Mouse (Mus musculus) cerebellum, adult 8-10 months (tissue): ENCODE measurements around the gene Ints3.
A peak's percentile ranks its signal among the peaks of the same experiment; 100 is the strongest.

ENCODE experiments used
- DNase-seq: peaks from one replicate; pipeline ENCODE4 v3.0.0; 2022

The Ints3 gene

DNA sequence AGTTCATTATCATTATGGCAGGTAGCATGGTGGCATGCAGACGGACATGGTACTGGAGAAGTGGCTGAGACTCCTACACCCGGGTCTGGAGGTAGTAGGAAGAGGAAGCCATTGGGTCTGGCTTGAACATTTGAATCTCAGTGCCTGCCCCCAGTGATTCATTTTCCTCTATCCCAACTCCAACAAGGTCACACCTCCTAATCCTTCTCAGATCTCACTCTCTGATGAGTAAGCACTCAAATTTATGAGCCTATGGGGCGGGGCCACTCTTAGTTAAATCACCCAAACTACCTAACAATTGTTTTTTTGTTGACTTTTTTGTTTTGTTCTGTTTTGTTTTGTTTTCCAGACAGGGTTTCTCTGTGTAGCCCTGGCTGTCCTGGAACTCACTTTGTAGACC is 10.6 kb upstream of the Ints3 start:
- DNase-seq, result no peak

DNA sequence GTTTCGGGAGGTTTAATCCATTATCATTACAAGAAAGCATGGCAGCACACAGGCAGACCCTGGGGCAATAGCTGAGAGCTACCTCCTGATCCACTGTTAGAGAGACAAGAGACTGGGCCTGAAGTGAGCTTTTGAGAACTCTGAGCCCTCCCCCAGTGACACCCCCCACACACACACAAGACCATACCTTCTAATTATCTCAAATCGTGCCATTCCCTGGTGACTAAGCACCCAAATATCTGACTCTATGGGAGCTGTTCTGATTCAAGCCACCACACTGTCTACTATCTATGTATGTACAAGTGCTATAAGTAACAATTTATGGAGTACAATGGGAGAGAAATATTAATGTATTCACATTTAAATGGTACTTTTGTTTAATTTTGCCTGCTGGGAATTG is 7.3 kb upstream of the Ints3 start:
- DNase-seq, result no peak

DNA sequence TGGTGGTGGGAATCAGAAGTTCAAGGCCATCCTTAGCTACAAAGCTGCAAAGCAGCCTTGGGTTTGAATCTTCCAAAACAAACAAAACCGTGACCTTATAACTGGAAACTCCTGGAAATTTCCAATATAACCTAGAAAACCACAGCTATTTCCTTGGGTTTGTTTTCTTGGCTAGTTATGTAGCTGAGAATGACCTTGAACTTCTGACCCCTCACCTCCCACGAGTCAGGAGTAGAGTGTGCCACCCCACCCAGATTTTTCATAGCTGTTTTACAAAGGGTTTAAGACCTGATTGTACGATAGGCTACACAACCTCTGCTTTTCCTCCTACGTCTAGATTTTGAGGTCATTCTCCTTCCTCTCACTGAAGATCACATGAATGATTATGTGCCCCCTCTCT is 3.7 kb upstream of the Ints3 start:
- no peak for DNase-seq

DNA sequence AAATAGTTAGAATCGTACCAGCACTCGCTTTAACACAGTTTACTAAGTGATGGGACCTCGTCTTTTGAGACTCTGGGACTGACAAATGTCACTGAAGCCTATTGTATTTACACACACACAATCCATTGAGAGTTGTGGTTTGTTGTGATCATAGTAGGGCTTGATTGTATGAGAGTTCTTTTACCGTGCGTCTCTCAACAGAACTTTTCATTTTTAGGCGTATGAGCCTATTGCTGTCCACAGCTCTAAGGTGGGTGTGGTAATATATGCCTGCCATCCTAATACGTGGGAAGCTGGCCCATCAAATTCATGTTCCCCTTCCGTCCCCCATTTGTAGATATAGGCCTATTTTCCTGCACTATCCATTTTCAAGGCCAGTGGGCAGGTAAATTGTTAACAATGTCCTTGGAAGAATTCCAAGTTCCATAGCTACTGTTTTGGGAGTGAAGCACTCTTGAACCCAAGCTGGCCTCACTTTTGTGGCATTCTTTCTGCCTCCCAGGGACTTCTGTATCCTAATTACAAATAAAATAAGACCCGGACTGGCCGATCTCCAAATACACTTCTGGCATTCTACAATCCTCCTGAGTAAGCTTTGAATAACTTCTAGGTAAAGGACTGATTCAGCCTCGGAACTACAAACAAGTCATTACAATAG is 780 bp upstream of the Ints3 start:
- peak; percentile 20 for DNase-seq

DNA sequence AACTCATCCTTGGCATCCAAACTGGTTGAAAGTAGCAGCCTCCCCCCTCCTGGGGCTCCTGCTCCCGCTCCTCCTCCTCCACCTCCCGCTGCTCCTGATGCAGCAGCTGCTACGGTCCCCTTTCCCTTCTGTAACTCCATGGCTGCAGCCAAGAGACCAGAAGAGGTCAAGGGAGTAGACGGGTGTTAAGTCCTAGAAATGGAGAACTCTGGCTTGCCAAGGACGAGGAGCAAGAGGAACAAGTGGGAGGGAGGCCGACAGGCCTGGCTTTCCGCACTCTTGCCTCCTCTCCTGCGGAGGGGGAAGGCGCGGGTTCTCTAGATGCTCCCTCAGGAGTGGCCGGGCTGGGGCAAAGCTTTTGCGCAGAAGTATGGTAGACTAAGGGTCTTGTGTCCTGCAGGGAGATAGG is 607 bp downstream of the Ints3 start:
- no peak for DNase-seq

DNA sequence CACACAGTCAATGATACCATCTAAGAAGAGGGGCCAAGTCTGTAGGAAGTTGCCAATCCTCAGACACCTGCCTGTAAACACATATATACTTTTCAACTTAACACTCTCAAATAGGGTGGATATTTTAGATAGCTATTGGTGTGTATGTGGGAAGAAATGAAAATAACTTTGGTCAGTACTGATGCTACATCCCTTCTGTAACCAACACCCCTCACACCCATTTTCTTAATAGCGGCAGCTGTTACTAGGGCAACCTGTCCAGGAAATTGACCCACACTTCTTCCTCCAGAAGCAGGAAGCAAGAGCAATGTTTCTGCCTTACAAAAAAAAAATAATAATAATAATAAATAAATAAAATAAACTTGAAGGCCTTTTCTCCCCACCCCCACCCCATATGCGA is 1.1 kb downstream of the Ints3 start:
- no peak for DNase-seq

DNA sequence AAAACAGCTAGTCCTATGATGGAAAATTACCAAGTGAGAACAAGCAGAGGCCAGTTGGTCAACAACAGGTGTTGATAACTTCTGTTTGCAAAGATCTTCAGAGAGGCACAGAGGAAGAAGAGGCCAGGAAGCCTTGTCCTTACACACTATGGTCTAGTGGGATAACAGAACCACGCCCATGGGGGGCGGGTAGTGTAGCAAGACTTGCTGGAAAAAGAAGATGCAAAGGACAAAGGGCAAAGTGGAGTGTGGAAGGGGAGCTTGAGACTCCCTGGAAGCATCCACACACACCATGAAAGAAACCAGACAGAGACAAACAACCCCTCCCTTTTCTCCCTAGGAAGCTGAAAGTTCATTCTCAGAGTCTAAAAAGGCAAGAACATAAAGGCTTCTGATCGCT is 3.8 kb downstream of the Ints3 start:
- DNase-seq, result no peak

DNA sequence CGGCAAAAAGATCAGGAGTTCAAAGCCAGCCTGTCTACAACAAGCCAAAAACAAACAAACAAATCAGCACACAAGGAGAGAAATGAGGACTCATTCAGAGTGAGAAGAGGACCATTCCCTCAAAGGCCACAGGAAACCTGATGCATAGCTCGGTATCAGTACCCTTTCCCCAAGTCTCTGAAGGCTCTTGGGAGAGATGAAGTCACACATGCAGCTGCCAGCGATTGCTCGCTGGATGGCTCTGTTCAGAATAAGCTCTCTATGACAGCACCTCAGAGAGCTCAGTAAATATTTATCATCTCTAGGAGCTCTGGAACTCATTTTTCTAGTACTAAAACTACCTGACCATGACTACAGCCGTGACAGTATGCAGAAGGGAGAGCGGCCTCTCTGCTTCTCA is 5.2 kb downstream of the Ints3 start:
- no peak for DNase-seq

DNA sequence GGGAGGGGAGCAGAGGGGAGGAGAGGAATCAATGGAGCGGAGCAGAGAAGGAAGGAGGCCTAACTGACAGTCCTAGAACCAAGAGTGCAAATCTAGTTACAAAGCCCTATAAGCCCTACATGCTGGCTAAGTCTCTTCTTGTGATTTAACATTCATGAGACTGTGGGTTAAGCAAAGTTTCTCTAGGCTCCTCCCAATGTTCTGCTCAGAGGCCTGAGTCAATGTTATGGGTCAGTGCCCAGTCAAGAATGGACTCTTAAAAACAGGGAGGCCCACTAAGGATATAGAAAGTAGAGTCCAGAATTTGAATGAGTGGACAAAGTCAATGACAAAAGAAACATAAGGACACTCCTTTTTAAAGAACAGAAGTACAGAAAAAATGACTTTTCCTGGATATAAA is 5.8 kb downstream of the Ints3 start:
- no peak for DNase-seq

DNA sequence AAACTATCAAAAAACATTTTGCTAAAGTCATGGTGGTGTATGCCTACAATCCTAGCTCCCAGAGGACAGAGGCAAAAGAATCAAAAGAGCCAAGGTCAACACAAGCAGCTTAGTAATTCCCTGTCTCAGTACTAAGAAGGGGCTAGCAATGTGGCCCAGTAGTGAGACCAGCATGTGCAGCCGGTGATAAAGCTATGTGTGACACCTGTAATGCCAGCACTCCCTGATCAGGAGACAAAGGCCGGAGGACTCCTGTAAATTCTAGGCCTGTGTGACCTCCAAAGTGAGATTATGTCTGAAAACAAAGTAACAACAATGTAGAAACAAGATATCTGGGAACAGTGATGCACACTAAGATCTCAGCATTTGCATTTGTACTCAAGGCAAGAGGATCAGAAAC is 7.9 kb downstream of the Ints3 start:
- DNase-seq, result no peak

DNA sequence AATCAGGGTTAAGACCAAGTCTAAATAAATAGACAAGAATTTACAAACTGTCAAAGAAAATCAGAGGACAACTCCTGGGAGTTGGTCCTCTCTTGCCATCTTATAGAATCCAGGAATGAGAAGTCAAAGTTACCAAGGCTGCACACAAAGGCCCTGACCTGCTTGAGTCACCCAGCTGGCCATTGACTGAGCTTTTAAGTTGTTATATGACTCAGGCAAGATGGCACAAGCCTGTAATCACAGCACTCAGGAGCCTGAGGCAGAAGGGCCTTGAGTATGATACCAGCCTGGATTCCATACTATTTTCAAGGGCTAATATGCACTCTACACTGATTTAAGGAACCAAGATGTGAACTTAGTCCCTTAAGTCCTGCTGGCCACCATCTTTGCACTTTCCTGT is 9.9 kb downstream of the Ints3 start:
- DNase-seq, result no peak

DNA sequence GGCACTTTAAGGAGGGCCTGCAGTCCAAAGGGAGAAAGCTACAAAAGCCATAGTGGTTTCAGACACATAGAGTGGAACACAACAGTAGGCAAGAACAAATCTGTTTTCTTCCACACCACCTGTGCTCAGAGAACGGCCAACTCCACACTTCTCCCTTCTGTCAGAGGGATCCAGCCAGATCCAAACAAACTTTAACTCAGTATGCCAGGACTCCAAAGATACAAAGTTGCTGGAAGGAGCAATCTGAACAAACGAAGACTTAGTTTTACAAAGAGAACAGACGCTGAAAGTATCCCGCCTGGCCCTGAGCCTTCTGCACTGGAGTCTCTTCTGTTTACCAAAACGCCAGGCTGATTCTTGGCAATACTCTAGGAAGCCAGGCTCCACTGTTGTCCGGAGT is 12.7 kb downstream of the Ints3 start:
- no peak for DNase-seq

DNA sequence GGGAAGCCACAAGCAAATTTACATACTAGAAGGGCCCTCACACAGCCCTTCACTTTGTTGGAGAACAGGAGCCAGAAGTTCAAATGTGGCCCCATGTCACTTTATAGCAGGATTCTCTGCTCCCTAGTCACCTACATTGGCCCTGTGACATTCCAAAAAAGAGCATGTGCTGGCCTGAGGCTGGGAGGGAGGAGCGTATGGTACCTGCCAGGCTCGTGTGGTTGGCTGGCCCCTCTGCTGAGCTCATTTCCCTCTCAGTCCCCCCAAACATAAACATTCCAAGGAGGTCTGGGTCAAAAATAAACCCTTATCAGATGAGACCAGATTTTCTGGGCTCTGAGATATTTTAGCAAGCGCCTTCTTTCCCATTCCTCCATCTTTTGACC is 20.4 kb downstream of the Ints3 start:
- no peak for DNase-seq

DNA sequence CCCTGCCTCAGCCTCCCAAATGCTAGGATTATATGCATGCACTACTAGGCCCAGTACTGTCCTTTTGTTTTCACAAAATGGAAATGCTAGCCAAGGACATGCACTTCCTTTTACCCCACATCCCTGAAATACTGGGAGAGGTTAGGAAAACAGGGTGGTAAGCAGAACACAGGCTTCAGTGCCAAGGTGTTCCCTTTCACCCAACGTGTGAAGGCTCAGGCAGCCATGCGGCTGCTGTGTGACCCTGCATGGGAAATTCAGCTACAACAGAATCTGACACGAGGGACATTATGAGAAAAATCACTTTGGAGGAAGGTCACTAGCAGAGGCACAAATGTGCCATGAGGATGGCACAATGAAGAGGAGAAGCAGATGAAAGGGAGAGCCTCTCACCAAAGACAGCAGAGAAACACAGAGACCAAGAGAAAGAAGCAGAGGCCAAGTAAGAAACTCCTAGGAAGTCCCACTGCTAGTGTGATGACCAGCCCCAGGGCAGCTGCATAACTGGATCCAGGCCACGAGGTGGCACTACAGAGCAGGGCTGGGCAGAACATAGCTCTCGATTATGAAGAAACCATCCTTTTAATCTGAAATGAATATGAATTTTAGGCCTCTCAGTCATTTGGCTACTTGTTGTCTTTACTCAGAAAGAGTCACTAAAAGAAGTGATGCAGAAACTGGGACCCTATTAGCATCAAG is 21.0 kb downstream of the Ints3 start:
- peak; percentile 65 for DNase-seq

DNA sequence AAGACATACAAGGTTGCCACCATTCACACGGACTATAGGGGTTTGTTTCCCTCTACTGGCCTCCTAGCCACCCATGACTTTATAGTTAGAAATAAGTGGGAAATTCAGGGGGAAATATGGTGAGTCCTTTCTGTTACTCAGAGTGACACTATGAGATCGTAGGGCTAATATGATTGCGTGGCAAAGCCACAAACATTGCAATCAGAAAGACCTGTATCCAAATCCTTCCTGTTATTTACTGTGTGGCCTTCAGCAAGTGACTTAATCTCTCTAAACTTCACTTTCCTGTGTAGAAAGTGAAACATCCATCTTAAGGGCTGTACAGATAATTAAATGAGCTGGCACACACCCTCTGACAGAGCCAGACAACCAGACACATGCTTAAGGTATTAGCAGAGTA is 24.7 kb downstream of the Ints3 start:
- no peak for DNase-seq

DNA sequence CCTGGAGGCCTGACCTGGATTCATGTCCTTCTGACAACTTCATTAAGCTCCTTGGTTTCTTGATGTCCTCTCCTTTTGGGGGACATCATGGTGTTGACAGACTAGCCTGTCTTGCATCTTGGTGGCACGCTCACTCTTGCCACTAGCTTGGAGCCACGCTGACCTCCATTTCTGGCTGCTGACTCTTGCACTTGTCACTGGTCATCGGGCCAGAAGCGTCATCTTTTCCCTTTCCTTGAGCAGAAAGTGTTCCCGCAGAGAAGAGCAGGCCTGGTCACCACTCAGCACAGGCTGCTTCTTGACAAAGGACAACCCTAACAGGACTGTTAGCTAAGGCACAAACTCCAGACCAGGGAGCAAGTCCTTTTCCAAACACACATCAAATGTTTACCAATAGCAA is 27.0 kb downstream of the Ints3 start:
- DNase-seq, result no peak

DNA sequence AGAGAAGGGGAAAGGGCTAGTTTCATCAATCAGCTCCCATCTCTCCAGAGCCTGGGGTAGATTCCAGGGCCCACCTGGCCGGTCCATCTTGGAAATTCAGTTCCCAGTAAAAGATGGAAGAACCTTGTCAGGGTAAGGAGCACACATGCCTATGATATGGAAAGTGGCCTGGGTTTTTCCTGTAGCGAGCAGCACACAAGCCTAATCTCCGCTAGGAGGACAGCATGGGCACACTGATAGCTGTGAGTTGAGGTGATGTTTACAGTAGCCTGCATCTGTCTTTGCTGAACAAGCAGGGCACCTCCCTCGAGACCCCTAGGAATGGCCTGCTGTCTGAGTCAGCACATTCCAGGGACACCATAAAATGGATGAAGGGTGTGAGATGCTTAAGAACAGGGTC is 28.8 kb downstream of the Ints3 start:
- no peak for DNase-seq

DNA sequence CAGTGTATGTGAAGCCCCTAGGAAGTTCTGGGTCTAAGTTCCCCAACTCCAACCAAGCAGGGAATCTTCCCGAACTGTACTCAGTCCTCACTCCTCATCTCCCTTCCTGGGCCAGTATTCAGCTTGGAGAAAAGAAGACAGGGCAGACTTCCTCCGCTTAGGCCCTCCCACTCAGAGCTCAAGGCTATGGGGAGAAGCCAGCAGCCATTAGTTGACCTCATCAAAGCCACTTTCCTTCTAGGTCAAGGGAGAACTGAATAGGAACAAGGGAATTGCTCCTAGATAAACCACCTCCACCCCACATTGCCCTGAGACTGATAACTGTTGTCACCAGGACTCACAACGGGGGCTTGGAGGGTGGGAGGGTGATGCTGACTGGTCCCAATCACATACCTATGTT is 29.3 kb downstream of the Ints3 start:
- no peak for DNase-seq

DNA sequence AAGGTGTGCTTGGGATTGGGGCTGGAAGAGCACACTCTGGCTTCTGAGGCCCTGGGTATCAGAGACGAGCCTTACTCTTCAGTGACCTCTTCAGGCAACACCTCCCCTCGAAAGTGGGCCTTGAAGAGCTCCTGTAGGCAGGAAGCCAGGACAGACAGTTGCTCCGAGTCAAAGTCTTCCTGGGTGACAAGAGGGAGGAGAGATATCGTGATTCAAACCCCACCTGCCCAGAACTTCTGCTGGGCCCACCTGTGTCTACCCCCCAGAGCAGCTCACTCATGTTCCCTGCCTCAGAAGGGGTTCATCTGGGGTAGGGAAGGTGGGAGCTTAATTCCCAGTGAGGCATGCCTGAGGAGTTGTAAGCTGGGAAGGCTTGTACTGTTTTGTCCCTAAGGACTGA is 32.4 kb downstream of the Ints3 start:
- DNase-seq, result no peak

DNA sequence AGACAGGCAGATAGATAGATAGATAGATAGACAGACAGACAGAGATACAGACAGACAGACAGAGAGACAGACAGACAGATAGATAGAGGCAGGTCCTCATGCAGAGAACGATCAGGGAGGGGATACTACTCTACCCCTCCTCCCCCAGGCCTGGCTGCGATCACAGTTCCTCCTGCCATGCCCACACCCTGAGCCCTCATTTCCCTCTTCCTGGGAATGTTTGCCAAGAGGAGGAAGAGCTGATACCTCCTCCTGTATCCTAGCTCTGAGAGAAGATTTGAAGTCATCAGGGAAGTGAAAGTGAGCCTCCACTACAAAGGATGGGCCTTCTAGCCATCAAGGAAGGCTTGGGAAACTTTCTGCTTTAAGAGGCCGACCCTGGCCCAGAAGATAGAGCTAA is 37.8 kb downstream of the Ints3 start:
- no peak for DNase-seq

DNA sequence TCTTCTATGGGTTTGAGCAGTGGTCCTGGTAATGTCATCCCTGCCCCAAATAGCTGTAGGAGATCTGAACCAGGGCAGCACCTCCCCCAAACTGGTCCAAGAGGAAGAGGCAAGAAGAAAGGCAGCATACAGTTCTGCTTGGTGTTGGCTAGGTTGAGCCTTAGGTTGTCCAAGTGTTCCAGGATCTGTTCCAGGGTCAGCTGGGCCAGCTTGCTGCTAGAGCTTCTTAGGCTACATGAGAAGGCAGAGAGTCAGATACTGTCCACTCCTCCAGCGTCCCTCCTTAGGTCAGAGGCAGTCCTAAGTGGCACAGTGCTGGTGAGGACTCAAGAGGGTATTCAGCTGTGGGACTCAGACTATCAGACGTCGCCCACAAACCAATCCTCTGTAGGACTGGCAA is 40.8 kb downstream of the Ints3 start:
- DNase-seq, result no peak

DNA sequence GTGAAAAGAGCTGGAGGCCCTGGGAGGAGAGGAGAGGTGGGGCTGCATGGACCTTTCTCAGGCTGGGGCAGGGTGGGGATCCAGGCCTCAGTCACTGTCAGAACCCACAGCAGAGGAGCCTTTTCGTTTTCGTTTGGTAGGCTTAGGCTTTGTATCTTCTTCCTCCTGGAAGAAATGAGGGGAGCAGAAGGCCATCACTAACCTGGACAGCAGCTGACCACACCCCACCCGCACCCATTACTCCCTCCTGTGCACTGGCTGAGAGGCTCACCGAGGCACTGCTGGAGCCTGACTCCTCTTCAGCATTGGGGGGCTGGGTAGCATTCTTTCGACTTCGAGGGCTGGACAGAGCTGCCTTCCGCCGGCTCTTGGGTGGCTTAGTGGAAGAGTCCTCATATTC is 41.5 kb downstream of the Ints3 start:
- no peak for DNase-seq

DNA sequence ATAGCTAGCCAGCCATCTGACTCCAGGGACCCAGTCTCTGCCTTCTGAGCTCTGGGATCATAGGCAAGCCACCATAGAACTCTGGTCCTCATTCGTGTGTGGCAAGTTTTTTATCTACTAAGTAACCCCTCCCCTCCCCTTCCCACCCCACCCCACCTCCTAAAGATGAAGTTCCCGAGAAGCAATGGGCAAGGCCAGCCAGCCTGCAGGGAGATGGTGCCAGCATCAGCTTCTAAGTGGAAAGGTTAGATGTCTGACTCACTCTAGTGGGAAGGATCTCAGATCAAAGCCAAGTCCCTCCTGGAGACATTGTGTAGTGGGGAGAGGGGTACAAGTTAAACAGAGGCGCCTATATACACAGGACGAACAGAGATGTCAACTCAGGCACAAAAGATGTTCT is 42.4 kb downstream of the Ints3 start:
- DNase-seq, result no peak

DNA sequence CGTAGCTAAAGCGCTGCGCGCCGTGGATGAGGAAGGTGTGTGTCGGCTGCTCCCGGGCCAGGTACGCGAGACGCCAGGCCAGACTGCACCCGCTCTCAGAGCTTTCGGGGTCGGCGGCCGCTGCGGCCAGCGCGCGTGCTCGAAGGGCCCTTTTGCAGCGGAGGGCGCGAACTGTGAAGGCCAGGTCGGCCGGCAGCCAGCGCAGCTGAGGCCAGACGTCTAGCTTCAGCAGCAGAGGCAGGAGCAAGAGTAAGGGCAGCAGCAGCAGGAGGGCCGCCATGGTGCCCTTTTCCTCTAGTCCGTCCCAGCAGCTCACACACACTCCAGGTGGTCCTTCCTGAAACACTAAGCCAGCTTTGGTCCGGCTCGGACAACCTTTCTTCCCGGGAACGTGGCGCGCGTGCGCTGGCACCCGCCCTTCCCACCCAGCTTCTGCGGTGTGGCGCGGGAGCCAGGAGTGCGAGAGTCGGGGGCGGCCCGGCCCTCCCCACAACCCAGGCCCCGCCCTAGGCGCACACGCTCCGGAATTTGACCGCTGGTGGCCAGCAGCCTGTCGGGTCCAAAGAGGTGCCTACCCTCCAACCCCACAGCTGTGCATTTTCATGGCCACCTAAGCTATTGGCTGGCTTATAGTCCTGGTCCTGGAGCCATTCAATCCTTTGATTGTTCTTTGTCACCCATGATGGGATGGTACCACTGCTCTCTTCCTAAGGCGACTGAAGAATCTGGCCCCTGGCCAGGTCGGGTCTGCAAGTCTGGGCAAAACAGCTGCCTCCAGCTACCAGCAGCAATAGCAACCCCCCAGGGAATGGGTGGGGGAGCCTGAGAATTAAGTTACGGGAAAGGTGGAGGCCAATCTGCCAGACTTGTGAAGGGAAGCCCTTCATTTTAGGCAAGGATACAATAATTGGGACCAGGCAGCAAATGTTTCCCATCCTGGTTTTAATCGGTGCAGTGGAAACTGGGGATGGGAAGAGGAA is 43.6 kb downstream of the Ints3 start, which contains the start of gene Slc27a3:
TSS of gene Slc27a3 (minus strand) at position 428 of the 980 bp plus-strand sequence.
- DNase-seq, result peak; percentile 30
